Mouse (Mus musculus): ENCODE results near the gene Pold3. TPM values are rescaled to one million over a fixed set of nuclear protein-coding genes. Genes with fewer than 3 reads are reported as not detected.

Gene Pold3
- polyA plus RNA-seq, 1 experiment, result not detected

GRCm38 (mm10) chr7:100046486-100046885, 74.9 kb downstream of the Pold3 start:
- H3K27ac ChIP-seq (ENCODE audit: insufficient read depth, low read depth, low read length), result no peak overlapping the region
- H3K4me3 ChIP-seq (ENCODE audit: insufficient read depth, low read depth, low read length), result no peak overlapping the region
- WGBS, result 46% methylated on average over 2 of the region's 2 CpGs
- TF ChIP-seq POLR2A (IDR thresholded peaks at IDR 0.05; ENCODE audit: insufficient read depth, low read depth, low read length) (no peak), CTCF (IDR thresholded peaks at IDR 0.05; ENCODE audit: insufficient read depth, low read depth, low read length) (no peak)
- peaks cover 22% of the 10 kb centered on the region for H3K4me1 ChIP-seq (ENCODE audit: control insufficient read depth, insufficient read depth, low read length)

- WGBS, result 45% methylated on average over 4 of the region's 4 CpGs
- Histone ChIP-seq H3K4me1 (ENCODE audit: control insufficient read depth, insufficient read depth, low read length) (peaks cover 22% of the 10 kb centered on the region), H3K27ac (ENCODE audit: insufficient read depth, low read depth, low read length) (no peak overlapping the region), H3K4me3 (ENCODE audit: insufficient read depth, low read depth, low read length) (no peak overlapping the region)
- TF ChIP-seq CTCF (IDR thresholded peaks at IDR 0.05; ENCODE audit: insufficient read depth, low read depth, low read length) (no peak), POLR2A (IDR thresholded peaks at IDR 0.05; ENCODE audit: insufficient read depth, low read depth, low read length) (no peak)
Measured at GRCm38 (mm10) chr7:100043605-100044031, 77.7 kb downstream of the Pold3 start.

GRCm38 (mm10) chr7:100043096-100043495, 78.3 kb downstream of the Pold3 start:
- Histone ChIP-seq H3K27ac (ENCODE audit: insufficient read depth, low read depth, low read length) (no peak overlapping the region), H3K4me1 (ENCODE audit: control insufficient read depth, insufficient read depth, low read length) (peaks cover 22% of the 10 kb centered on the region), H3K4me3 (ENCODE audit: insufficient read depth, low read depth, low read length) (no peak overlapping the region)
- 90% methylated on average over 5 of the region's 5 CpGs for WGBS
- TF ChIP-seq CTCF (IDR thresholded peaks at IDR 0.05; ENCODE audit: insufficient read depth, low read depth, low read length) (no peak), POLR2A (IDR thresholded peaks at IDR 0.05; ENCODE audit: insufficient read depth, low read depth, low read length) (no peak)

GRCm38 (mm10) chr7:100042120-100042519, 79.2 kb downstream of the Pold3 start:
- Histone ChIP-seq H3K4me3 (ENCODE audit: insufficient read depth, low read depth, low read length) (no peak overlapping the region), H3K4me1 (ENCODE audit: control insufficient read depth, insufficient read depth, low read length) (peaks cover 22% of the 10 kb centered on the region), H3K27ac (ENCODE audit: insufficient read depth, low read depth, low read length) (no peak overlapping the region)
- WGBS, result 16% methylated on average over 31 of the region's 31 CpGs
- TF ChIP-seq POLR2A (IDR thresholded peaks at IDR 0.05; ENCODE audit: insufficient read depth, low read depth, low read length) (no peak), CTCF (IDR thresholded peaks at IDR 0.05; ENCODE audit: insufficient read depth, low read depth, low read length) (no peak)

GRCm38 (mm10) chr7:100036495-100036894, 84.9 kb downstream of the Pold3 start:
- H3K27ac ChIP-seq (ENCODE audit: insufficient read depth, low read depth, low read length), result no peak overlapping the region

GRCm38 (mm10) chr7:100036050-100036449, 85.3 kb downstream of the Pold3 start:
- TF ChIP-seq POLR2A (IDR thresholded peaks at IDR 0.05; ENCODE audit: insufficient read depth, low read depth, low read length) (no peak), CTCF (IDR thresholded peaks at IDR 0.05; ENCODE audit: insufficient read depth, low read depth, low read length) (no peak)
- no peaks in the 10 kb centered on the region for H3K4me1 ChIP-seq (ENCODE audit: control insufficient read depth, insufficient read depth, low read length)
- 65% methylated on average over 7 of the region's 7 CpGs for WGBS
- H3K4me3 ChIP-seq (ENCODE audit: insufficient read depth, low read depth, low read length), result no peak overlapping the region
- H3K27ac ChIP-seq (ENCODE audit: insufficient read depth, low read depth, low read length), result no peak overlapping the region

More at GRCm38 (mm10) chr7:100036495-100036894, 84.9 kb downstream of the Pold3 start:
- WGBS, result 63% methylated on average over 3 of the region's 3 CpGs
- Histone ChIP-seq H3K4me3 (ENCODE audit: insufficient read depth, low read depth, low read length) (no peak overlapping the region), H3K4me1 (ENCODE audit: control insufficient read depth, insufficient read depth, low read length) (no peaks in the 10 kb centered on the region)
- TF ChIP-seq CTCF (IDR thresholded peaks at IDR 0.05; ENCODE audit: insufficient read depth, low read depth, low read length) (no peak), POLR2A (IDR thresholded peaks at IDR 0.05; ENCODE audit: insufficient read depth, low read depth, low read length) (no peak)

GRCm38 (mm10) chr7:100034815-100035463, 86.4 kb downstream of the Pold3 start:
- 80% methylated on average over 11 of the region's 11 CpGs for WGBS
- no peak for TF ChIP-seq POLR2A (IDR thresholded peaks at IDR 0.05; ENCODE audit: insufficient read depth, low read depth, low read length)
- no peak for TF ChIP-seq CTCF (IDR thresholded peaks at IDR 0.05; ENCODE audit: insufficient read depth, low read depth, low read length)
- H3K4me3 ChIP-seq (ENCODE audit: insufficient read depth, low read depth, low read length), result no peak overlapping the region
- no peaks in the 10 kb centered on the region for H3K4me1 ChIP-seq (ENCODE audit: control insufficient read depth, insufficient read depth, low read length)
- H3K27ac ChIP-seq (ENCODE audit: insufficient read depth, low read depth, low read length), result no peak overlapping the region

GRCm38 (mm10) chr7:100033672-100034071, 87.7 kb downstream of the Pold3 start:
- no peaks in the 10 kb centered on the region for H3K4me1 ChIP-seq (ENCODE audit: control insufficient read depth, insufficient read depth, low read length)
- no peak overlapping the region for H3K4me3 ChIP-seq (ENCODE audit: insufficient read depth, low read depth, low read length)
- H3K27ac ChIP-seq (ENCODE audit: insufficient read depth, low read depth, low read length), result no peak overlapping the region
- TF ChIP-seq CTCF (IDR thresholded peaks at IDR 0.05; ENCODE audit: insufficient read depth, low read depth, low read length), result no peak
- TF ChIP-seq POLR2A (IDR thresholded peaks at IDR 0.05; ENCODE audit: insufficient read depth, low read depth, low read length), result no peak
- WGBS, result 70% methylated on average over 5 of the region's 5 CpGs

Other genes starting within 250 kb of the Pold3 start
- 42.4 TPM in 1 of 2 replicates, not detected in the other for gene Rnf169, start 141.1 kb downstream of the Pold3 start, polyA plus RNA-seq (2012; ENCODE audit: insufficient read depth, insufficient read length, low replicate concordance, missing spikeins)
- not detected in 2 replicates for gene Chrdl2, start 115.4 kb downstream of the Pold3 start, polyA plus RNA-seq (2012; ENCODE audit: insufficient read depth, insufficient read length, low replicate concordance, missing spikeins)
- gene Lipt2, start 37.7 kb upstream of the Pold3 start, polyA plus RNA-seq (2012; ENCODE audit: insufficient read depth, insufficient read length, low replicate concordance, missing spikeins), result not detected in 2 replicates
- gene Kcne3, start 54.9 kb upstream of the Pold3 start, polyA plus RNA-seq (2012; ENCODE audit: insufficient read depth, insufficient read length, low replicate concordance, missing spikeins), result not detected in 2 replicates
- gene Pgm2l1, start 105.8 kb upstream of the Pold3 start, polyA plus RNA-seq (2012; ENCODE audit: insufficient read depth, insufficient read length, low replicate concordance, missing spikeins), result not detected in 2 replicates
- gene P4ha3, start 164.0 kb upstream of the Pold3 start, polyA plus RNA-seq (2012; ENCODE audit: insufficient read depth, insufficient read length, low replicate concordance, missing spikeins), result not detected in 2 replicates

Measured in olfactory bulb, adult 2 months (tissue).